Mouse (Mus musculus): ENCODE measurements around the gene Nfrkb.

GRCm38 (mm10) chr9:31440366-31440765, 54.4 kb downstream of the Nfrkb start:
- no peak for TF ChIP-seq POLR2A (IDR thresholded peaks at IDR 0.05; ENCODE audit: borderline replicate concordance, control insufficient read depth, low read depth, low read length)
- no peak for TF ChIP-seq CTCF (IDR thresholded peaks at IDR 0.05; ENCODE audit: control insufficient read depth, insufficient read depth, low read length)

Data from bone marrow, adult 2 months (tissue).